Mouse (Mus musculus) kidney, adult 2 months (tissue): Measurements from ENCODE around the gene Gpr137. TPM values are rescaled to one million over a fixed set of nuclear protein-coding genes. Genes with fewer than 3 reads are reported as not detected.

ENCODE experiments used
- DNase-seq: peaks from one replicate; pipeline ENCODE4 v3.0.0; 2021
- H3K27ac ChIP-seq: fragments of 200-500 bp; 2 replicates; pipeline ENCODE4 v1.5.1; 2012; ENCODE audit warnings: low read depth, low read length, control low read depth, inconsistent platforms; ENCODE audit not compliant: insufficient read depth
- H3K27me3 ChIP-seq: fragments of 200-500 bp; replicated peaks from 2 replicates; pipeline ENCODE4 v1.6.1; 2012; ENCODE audit warnings: mild to moderate bottlenecking, moderate library complexity, low read length, inconsistent platforms; ENCODE audit not compliant: control insufficient read depth, insufficient read depth
- H3K36me3 ChIP-seq: fragments of 200-500 bp; 2 replicates; pipeline ENCODE4 v1.6.1; 2012; ENCODE audit warnings: mild to moderate bottlenecking, moderate library complexity, low read length, inconsistent platforms; ENCODE audit not compliant: control insufficient read depth, insufficient read depth
- H3K4me1 ChIP-seq: fragments of 200-500 bp; 2 replicates; pipeline ENCODE4 v1.6.1; 2011; ENCODE audit warnings: low read length; ENCODE audit not compliant: control insufficient read depth, insufficient read depth
- H3K4me3 ChIP-seq: fragments of 200-500 bp; 2 replicates; pipeline ENCODE4 v1.5.1; 2011; ENCODE audit warnings: mild to moderate bottlenecking, low read depth, low read length, control low read depth; ENCODE audit not compliant: insufficient read depth
- CTCF ChIP-seq: fragments of 200-500 bp; conservative IDR thresholded peaks from 2 replicates; pipeline ENCODE4 v1.5.1; 2011; ENCODE audit warnings: low read depth, mild to moderate bottlenecking, control low read depth, low read length, moderate library complexity, mixed read lengths; ENCODE audit not compliant: insufficient read depth, insufficient read length
- POLR2A ChIP-seq: fragments of 200-500 bp; IDR thresholded peaks from one replicate; pipeline ENCODE4 v1.6.1; 2011; ENCODE audit warnings: low read depth, low read length, control low read depth
- WGBS: fragments of 180-500 bp; shearing (Covaris S2); methylation state at CpG from one replicate; pipeline ENCODE4 v1.1.7; 2018; 5-methylcytosine and 5-hydroxymethylcytosine counted together
- polyA plus RNA-seq: library from polyadenylated mRNA; depleted of rRNA; stranded (reverse); fragments of >200 nt; gene quantifications from 2 replicates; pipeline ENCODE4 v1.2.3, GENCODE M21; 2012

Gpr137 gene
- polyA plus RNA-seq, 1 experiment, result 78.4 TPM

DNA sequence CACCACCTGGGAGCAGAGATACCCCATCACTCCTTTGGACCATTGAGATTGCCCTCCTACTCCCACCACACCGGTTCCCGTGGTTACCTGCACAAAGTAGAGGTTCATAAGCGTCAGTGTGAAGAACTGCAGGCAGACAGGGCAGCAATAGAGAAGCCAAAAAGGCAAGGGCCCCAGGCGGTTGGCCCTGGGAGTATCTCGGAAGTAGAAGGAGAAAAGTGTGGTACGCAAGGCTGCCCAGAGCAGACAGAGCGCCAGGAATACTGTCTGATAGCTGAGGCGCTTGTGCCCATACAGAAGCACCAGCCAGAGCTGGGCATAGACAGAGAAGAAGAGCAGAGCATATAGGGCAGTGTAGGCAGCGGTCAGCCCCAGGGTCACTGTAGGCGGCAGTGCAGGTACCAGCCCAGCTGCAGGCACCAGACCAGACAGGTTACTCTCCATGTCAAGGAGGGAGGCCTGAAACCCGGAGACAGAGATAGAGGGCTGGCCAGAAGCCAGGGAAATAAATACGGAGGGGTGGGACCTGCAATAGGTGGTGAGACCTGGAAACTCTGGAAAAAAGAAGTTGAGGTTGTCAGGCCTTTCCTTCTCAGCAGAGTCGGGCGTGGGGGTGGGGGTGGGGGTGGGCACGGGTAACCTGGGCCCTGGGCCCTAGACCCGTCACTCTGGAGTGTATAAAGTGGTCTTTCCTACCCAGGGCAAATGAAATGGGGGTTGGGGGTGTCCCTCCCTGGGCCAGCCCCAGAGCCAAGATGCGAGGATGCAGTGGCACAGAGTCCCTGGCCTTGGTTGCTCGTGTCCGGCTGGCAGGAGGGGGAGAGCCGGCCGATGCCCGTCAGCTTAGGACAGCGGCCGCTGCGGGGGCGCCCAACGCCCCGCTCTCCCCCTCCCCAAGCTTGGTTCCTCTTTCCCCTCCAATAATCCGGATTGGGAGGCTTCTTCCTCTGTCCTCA lies 1.6 kb downstream of the Gpr137 start:
- H3K27ac ChIP-seq, result peak overlapping the region; percentile 74
- WGBS, result 20% methylated on average over 29 of the region's 29 CpGs

DNA sequence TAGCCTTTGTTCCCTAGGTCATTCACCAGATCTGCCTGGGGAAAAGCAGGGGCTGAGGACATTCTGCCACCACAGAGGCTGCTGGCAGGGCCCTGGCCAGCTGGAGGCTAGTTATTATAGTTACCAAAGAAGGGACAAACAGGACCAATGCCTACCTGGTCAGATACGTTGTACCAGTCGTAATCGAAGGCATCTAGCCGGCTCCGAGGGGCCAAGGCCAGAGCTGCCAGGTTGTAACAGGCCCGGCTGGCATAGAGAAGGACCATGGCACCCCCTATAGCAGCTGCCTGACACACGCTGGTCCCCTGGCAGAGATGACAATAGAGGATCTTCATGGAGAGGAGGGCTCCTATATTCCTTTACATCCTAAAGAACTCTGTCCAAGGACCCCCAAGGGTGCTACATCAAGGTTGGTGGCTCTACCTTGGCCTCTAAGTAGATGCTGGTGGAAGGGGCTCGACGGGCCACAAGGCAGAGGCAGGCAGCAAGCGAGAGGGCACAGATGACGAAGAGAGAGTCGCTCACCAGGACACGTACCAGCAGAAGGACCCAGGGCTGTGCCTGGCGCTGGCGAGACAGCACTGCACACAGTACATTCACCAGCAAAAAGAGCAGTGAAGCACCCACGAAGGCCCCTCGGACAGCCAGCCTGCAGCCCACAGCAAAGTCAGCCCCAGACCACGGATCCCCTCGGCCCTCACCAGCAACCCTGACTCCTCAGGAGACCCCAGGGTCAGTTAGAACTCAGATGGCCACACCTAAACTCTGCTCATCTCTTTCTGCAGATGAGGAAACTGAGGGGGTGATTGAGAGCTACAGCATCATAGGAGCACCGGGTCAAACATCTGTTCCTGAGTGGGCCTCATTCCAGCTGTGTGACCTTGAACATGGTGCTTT lies 2.9 kb downstream of the Gpr137 start:
- H3K4me3 ChIP-seq, result no peak overlapping the region
- DNase-seq, result no peak
- H3K4me1 ChIP-seq, result peaks cover 18% of the 10 kb centered on the region; the same call in 1 of the 2 replicates
- H3K36me3 ChIP-seq, result no peaks in the 10 kb centered on the region
- WGBS, result 89% methylated on average over 20 of the region's 20 CpGs
- TF ChIP-seq POLR2A (no peak), CTCF (no peak)
- H3K27me3 ChIP-seq, result no peaks in the 10 kb centered on the region
- H3K27ac ChIP-seq, result no peak overlapping the region

More for the DNA sequence above, 1.6 kb downstream of the Gpr137 start:
- Histone ChIP-seq H3K4me3 (peak overlapping the region; percentile 81), H3K4me1 (peaks cover 18% of the 10 kb centered on the region; the same call in 1 of the 2 replicates), H3K27me3 (no peaks in the 10 kb centered on the region), H3K36me3 (no peaks in the 10 kb centered on the region)
- no peak for DNase-seq
- TF ChIP-seq POLR2A (no peak), CTCF (no peak)

DNA sequence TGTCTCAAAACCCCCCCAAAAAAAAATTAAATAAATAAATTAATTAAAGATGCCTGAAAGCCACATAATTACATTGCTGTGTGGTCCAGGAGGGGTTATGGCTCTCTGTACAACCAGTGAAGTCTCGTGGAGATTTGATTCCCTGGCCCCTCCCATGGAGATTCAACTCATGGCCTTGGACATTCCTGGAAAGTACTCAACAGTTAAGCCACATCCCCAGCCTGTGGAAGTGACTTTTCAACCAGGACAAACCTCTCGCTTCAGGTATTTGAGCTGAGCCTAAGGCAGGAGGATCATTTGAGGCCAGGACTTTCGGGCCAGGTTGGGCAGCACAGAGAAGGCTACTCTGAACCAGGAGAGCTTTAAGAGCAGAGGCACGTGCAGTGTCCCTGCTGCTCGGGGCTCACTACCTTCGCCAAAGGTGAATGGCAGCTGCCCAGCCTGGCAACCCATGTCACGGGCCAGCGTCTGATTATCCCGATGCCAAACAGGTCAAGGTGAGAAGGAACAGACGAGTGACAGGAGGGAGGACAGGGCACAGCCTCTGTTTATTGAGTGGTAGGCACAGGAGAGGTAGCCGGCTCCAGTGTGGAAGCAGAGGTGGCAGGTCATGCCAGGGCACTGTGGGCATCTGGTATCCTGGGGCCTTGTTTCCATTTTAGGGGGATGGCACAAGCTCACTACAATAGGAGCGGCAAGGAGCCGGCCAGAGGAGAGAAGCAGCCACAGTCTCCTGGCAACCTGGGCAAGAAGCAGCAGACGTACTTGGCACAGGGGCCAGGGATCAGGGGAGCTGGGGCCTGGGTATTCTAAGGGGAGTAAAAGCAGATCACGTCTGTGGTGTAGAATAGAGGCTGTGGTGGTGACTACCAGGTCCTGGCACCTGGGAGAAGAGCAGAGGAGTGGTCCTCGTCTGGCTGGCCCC lies 4.5 kb downstream of the Gpr137 start:
- H3K27me3 ChIP-seq, result no peaks in the 10 kb centered on the region
- no peak for DNase-seq
- no peak overlapping the region for H3K4me3 ChIP-seq
- TF ChIP-seq POLR2A, result no peak
- TF ChIP-seq CTCF, result no peak
- peak overlapping the region; percentile 33; the same call in 1 of the 2 replicates for H3K27ac ChIP-seq
- H3K4me1 ChIP-seq, result peaks cover 16% of the 10 kb centered on the region; the same call in 1 of the 2 replicates
- WGBS, result 50% methylated on average over 16 of the region's 16 CpGs
- no peaks in the 10 kb centered on the region for H3K36me3 ChIP-seq

DNA sequence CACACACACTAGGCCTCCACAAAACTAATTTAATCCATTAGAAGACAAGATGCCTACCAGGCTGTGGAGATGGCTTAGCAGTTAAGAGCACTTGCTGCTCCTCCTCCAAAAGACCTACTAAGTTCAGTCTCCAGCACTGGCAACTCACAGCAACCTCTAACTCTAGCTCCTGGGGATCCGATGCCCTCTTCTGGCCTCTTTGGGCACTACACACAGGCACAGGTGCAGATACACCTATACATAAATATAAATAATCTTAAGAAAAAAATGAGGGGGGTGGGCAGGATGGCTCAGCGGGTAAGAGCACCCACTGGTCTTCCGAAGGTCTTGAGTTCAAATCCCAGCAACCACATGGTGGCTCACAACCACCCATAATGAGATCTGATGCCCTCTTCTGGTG lies 6.0 kb downstream of the Gpr137 start:
- Histone ChIP-seq H3K27ac (no peak overlapping the region), H3K4me3 (no peak overlapping the region), H3K36me3 (no peaks in the 10 kb centered on the region), H3K4me1 (peaks cover 14% of the 10 kb centered on the region; the same call in 1 of the 2 replicates), H3K27me3 (no peaks in the 10 kb centered on the region)
- DNase-seq, result no peak
- TF ChIP-seq CTCF (peak; percentile 49), POLR2A (no peak)
- WGBS, result 27% methylated on average over 3 of the region's 3 CpGs

DNA sequence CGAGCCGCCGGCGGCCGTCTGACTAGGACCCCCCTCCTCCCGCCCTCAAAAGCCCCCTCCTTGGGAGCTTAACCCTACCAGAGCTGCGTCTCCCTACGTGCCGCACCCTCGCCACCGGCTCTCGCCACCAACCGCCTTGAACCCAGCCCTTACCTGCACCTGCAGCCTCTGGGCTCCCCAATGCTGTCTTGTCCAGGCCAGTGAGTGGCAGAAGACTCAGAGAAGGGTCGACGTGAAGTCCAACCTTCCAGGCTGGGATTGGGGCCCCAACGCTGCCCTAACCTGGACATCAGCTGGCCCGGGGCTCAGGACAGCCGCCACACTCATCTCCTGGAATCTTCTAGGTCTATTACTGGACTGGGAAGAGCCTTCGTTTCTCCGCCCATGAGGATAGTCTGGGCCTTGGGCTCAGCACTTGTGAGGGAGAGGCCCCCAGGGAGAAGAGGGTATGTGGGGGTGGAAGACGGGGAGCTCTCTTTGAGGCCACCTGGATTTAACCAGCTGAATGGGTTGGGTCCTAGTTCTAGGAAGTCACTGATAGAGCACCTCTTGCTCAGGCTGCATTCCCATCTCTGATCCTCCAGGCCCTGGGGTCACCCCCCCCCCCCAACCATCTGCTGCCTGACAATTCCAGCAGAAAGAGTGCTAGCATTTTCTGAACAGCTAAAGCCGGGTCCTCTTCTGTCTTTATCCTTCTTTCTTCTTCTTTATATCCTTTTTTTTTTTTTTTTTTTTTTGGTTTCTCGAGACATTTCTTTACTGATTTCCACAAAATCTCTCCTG lies 7.9 kb downstream of the Gpr137 start, which contains the start of gene Kcnk4:
TSS of gene Kcnk4 (minus strand) at position 321 of the 783 bp plus-strand sequence.
- Histone ChIP-seq H3K27me3 (no peaks in the 10 kb centered on the region), H3K4me1 (peaks cover 8% of the 10 kb centered on the region; the same call in 1 of the 2 replicates), H3K27ac (no peak within 1 kb of the TSS), H3K4me3 (peak within 1 kb of the TSS; percentile 19; the same call in 1 of the 2 replicates), H3K36me3 (no peaks in the 10 kb centered on the region)
- DNase-seq, result no peak
- WGBS, result 30% methylated on average over 23 of the region's 23 CpGs
- no peak for TF ChIP-seq CTCF
